Mouse (Mus musculus): ENCODE data around the gene Parp9. TPM values are rescaled to one million over a fixed set of nuclear protein-coding genes. Genes with fewer than 3 reads are reported as not detected.
"Not testable (repeated sequence)": the region's sequence is repeated elsewhere in the genome, so short reads cannot be mapped to it uniquely, and the experiment has no call there.

Parp9 gene
- polyA plus RNA-seq, 1 experiment from 2014 or later = 3.7 TPM

- peak overlapping the region; percentile 71 for H3K4me3 ChIP-seq
- H3K36me3 ChIP-seq (replicated peaks) = 0 out of 2 replicates have a peak, but pooled peaks cover 3% of the 10 kb centered on the region
- no peak for DNase-seq (ENCODE audit: extremely low spot score, low spot score)
- H3K4me1 ChIP-seq = peaks cover 16% of the 10 kb centered on the region
- 6% methylated on average over 6 of the region's 6 CpGs for WGBS
- no peaks in the 10 kb centered on the region for H3K9me3 ChIP-seq
- peaks cover 31% of the 10 kb centered on the region for H3K27me3 ChIP-seq (ENCODE audit: poor library complexity, severe bottlenecking)
- peak overlapping the region; percentile 88 for H3K27ac ChIP-seq
Measured at GRCm38 (mm10) chr16:35939261-35939660, 991 bp downstream of the Parp9 start.

- peaks cover 31% of the 10 kb centered on the region for H3K27me3 ChIP-seq (ENCODE audit: poor library complexity, severe bottlenecking)
- no peak overlapping the region; the same call in 1 of the 2 replicates for H3K27ac ChIP-seq
- H3K4me3 ChIP-seq = peak overlapping the region; percentile 71
- peaks cover 16% of the 10 kb centered on the region for H3K4me1 ChIP-seq
- WGBS = 17% methylated on average over 9 of the region's 9 CpGs
- peak; percentile 62 for DNase-seq (ENCODE audit: extremely low spot score, low spot score)
- 0 out of 2 replicates have a peak, but pooled peaks cover 3% of the 10 kb centered on the region for H3K36me3 ChIP-seq (replicated peaks)
- no peaks in the 10 kb centered on the region for H3K9me3 ChIP-seq
Measured at GRCm38 (mm10) chr16:35939690-35940089, 1.4 kb downstream of the Parp9 start.

GRCm38 (mm10) chr16:35941382-35941781, 3.1 kb downstream of the Parp9 start:
- 83% methylated on average over 7 of the region's 7 CpGs for WGBS
- DNase-seq (ENCODE audit: extremely low spot score, low spot score) = no peak

GRCm38 (mm10) chr16:35949264-35949663, 11.0 kb downstream of the Parp9 start:
- no peaks in the 10 kb centered on the region for H3K9me3 ChIP-seq
- no peaks in the 10 kb centered on the region for H3K4me1 ChIP-seq
- no peak overlapping the region for H3K27ac ChIP-seq
- peaks cover 10% of the 10 kb centered on the region; the same call in 1 of the 2 replicates for H3K36me3 ChIP-seq (replicated peaks)
- DNase-seq (ENCODE audit: extremely low spot score, low spot score) = no peak
- H3K27me3 ChIP-seq (ENCODE audit: poor library complexity, severe bottlenecking) = no peaks in the 10 kb centered on the region
- 91% methylated on average over 5 of the region's 5 CpGs for WGBS
- H3K4me3 ChIP-seq = no peak overlapping the region

More at GRCm38 (mm10) chr16:35941382-35941781, 3.1 kb downstream of the Parp9 start:
- H3K4me1 ChIP-seq = peaks cover 16% of the 10 kb centered on the region
- no peaks in the 10 kb centered on the region for H3K9me3 ChIP-seq
- H3K27ac ChIP-seq = no peak overlapping the region
- no peak overlapping the region for H3K4me3 ChIP-seq
- H3K36me3 ChIP-seq (replicated peaks) = 0 out of 2 replicates have a peak, but pooled peaks cover 3% of the 10 kb centered on the region
- peaks cover 31% of the 10 kb centered on the region for H3K27me3 ChIP-seq (ENCODE audit: poor library complexity, severe bottlenecking)

- 87% methylated on average over 3 of the region's 3 CpGs for WGBS
- Histone ChIP-seq H3K27ac (no peak overlapping the region), H3K4me3 (no peak overlapping the region), H3K36me3 (replicated peaks) (peaks cover 10% of the 10 kb centered on the region; the same call in 1 of the 2 replicates), H3K9me3 (no peaks in the 10 kb centered on the region), H3K4me1 (no peaks in the 10 kb centered on the region), H3K27me3 (ENCODE audit: poor library complexity, severe bottlenecking) (no peaks in the 10 kb centered on the region)
- DNase-seq (ENCODE audit: extremely low spot score, low spot score) = no peak
Measured at GRCm38 (mm10) chr16:35951216-35951615, 12.9 kb downstream of the Parp9 start.

GRCm38 (mm10) chr16:35952628-35953130, 14.4 kb downstream of the Parp9 start:
- no peak for DNase-seq (ENCODE audit: extremely low spot score, low spot score)
- no peaks in the 10 kb centered on the region for H3K4me1 ChIP-seq
- 92% methylated on average over 5 of the region's 5 CpGs for WGBS
- H3K9me3 ChIP-seq = no peaks in the 10 kb centered on the region
- no peaks in the 10 kb centered on the region for H3K27me3 ChIP-seq (ENCODE audit: poor library complexity, severe bottlenecking)
- peaks cover 10% of the 10 kb centered on the region; the same call in 1 of the 2 replicates for H3K36me3 ChIP-seq (replicated peaks)
- H3K27ac ChIP-seq = no peak overlapping the region
- no peak overlapping the region for H3K4me3 ChIP-seq

GRCm38 (mm10) chr16:35965991-35966390, 27.7 kb downstream of the Parp9 start:
- H3K9me3 ChIP-seq; H3K4me1 ChIP-seq; DNase-seq (ENCODE audit: extremely low spot score, low spot score); H3K4me3 ChIP-seq; H3K27ac ChIP-seq; H3K36me3 ChIP-seq (replicated peaks); H3K27me3 ChIP-seq (ENCODE audit: poor library complexity, severe bottlenecking): not testable (repeated sequence)
- WGBS = 71% methylated on average over 4 of the region's 4 CpGs

- no peaks in the 10 kb centered on the region for H3K9me3 ChIP-seq
- no peaks in the 10 kb centered on the region; the same call in 1 of the 2 replicates for H3K4me1 ChIP-seq
- H3K27me3 ChIP-seq (ENCODE audit: poor library complexity, severe bottlenecking) = no peaks in the 10 kb centered on the region
- no peak overlapping the region for H3K27ac ChIP-seq
- H3K36me3 ChIP-seq (replicated peaks) = no peaks in the 10 kb centered on the region
- DNase-seq (ENCODE audit: extremely low spot score, low spot score) = no peak
- WGBS = 56% methylated on average over 5 of the region's 5 CpGs
- H3K4me3 ChIP-seq = no peak overlapping the region
Measured at GRCm38 (mm10) chr16:35966411-35967115, 28.3 kb downstream of the Parp9 start.

GRCm38 (mm10) chr16:35967319-35967718, 29.0 kb downstream of the Parp9 start:
- no peak for DNase-seq (ENCODE audit: extremely low spot score, low spot score)

GRCm38 (mm10) chr16:35968149-35968548, 29.9 kb downstream of the Parp9 start:
- no peak for DNase-seq (ENCODE audit: extremely low spot score, low spot score)
- 66% methylated on average over 2 of the region's 2 CpGs for WGBS
- Histone ChIP-seq H3K4me3 (no peak overlapping the region), H3K4me1 (no peaks in the 10 kb centered on the region; the same call in 1 of the 2 replicates), H3K27me3 (ENCODE audit: poor library complexity, severe bottlenecking) (no peaks in the 10 kb centered on the region), H3K36me3 (replicated peaks) (no peaks in the 10 kb centered on the region), H3K9me3 (no peaks in the 10 kb centered on the region), H3K27ac (no peak overlapping the region)

More at GRCm38 (mm10) chr16:35967319-35967718, 29.0 kb downstream of the Parp9 start:
- Histone ChIP-seq H3K27me3 (ENCODE audit: poor library complexity, severe bottlenecking) (no peaks in the 10 kb centered on the region), H3K27ac (no peak overlapping the region), H3K4me1 (no peaks in the 10 kb centered on the region; the same call in 1 of the 2 replicates), H3K9me3 (no peaks in the 10 kb centered on the region), H3K4me3 (no peak overlapping the region), H3K36me3 (replicated peaks) (no peaks in the 10 kb centered on the region)
- WGBS = 94% methylated on average over 4 of the region's 4 CpGs

GRCm38 (mm10) chr16:35974021-35974420, 35.8 kb downstream of the Parp9 start:
- Histone ChIP-seq H3K4me3 (no peak overlapping the region), H3K27ac (no peak overlapping the region), H3K9me3 (no peaks in the 10 kb centered on the region), H3K27me3 (ENCODE audit: poor library complexity, severe bottlenecking) (no peaks in the 10 kb centered on the region), H3K36me3 (replicated peaks) (no peaks in the 10 kb centered on the region), H3K4me1 (no peaks in the 10 kb centered on the region)
- DNase-seq (ENCODE audit: extremely low spot score, low spot score) = no peak
- WGBS = 54% methylated on average over 1 of the region's 1 CpGs

- not testable (repeated sequence) for H3K4me3 ChIP-seq; H3K9me3 ChIP-seq; H3K36me3 ChIP-seq (replicated peaks); DNase-seq (ENCODE audit: extremely low spot score, low spot score); H3K27ac ChIP-seq; H3K27me3 ChIP-seq (ENCODE audit: poor library complexity, severe bottlenecking); H3K4me1 ChIP-seq
- 92% methylated on average over 1 of the region's 1 CpGs for WGBS
Measured at GRCm38 (mm10) chr16:35978450-35978849, 40.2 kb downstream of the Parp9 start, which contains the start of gene Kpna1. Kpna1 (plus strand) TSS chr16:35978750.

GRCm38 (mm10) chr16:35981363-35981821, 43.1 kb downstream of the Parp9 start:
- Histone ChIP-seq H3K27me3 (ENCODE audit: poor library complexity, severe bottlenecking) (0 out of 2 replicates have a peak, but pooled peaks cover 5% of the 10 kb centered on the region), H3K4me3 (no peak overlapping the region), H3K4me1 (peaks cover 16% of the 10 kb centered on the region), H3K9me3 (peaks cover 3% of the 10 kb centered on the region), H3K36me3 (replicated peaks) (no peaks in the 10 kb centered on the region), H3K27ac (no peak overlapping the region)
- DNase-seq (ENCODE audit: extremely low spot score, low spot score) = peak; percentile 100
- WGBS = 46% methylated on average over 19 of the region's 19 CpGs
